Mouse (Mus musculus): ENCODE results near the gene Il1rl2. TPM values are rescaled to one million over a fixed set of nuclear protein-coding genes. Genes with fewer than 3 reads are reported as not detected.
A peak's percentile ranks its signal among the peaks of the same experiment; 100 is the strongest.

Il1rl2 gene
- polyA plus RNA-seq, 1 experiment = 0.22 TPM

- Histone ChIP-seq H3K36me3 (ENCODE audit: control insufficient read depth, insufficient read depth, low read length) (no peaks in the 10 kb centered on the region), H3K27me3 (ENCODE audit: control insufficient read depth, insufficient read depth, low read length) (no peaks in the 10 kb centered on the region; the same call in 1 of the 2 replicates), H3K4me3 (ENCODE audit: control insufficient read depth, low read depth, low read length) (peak overlapping the region; percentile 47), H3K4me1 (ENCODE audit: control insufficient read depth, insufficient read depth, low read length) (peaks cover 8% of the 10 kb centered on the region), H3K27ac (ENCODE audit: control insufficient read depth, insufficient read depth, low read depth, low read length) (no peak overlapping the region)
- TF ChIP-seq POLR2A (IDR thresholded peaks at IDR 0.05; ENCODE audit: control insufficient read depth, low read depth, low read length) (no peak), CTCF (IDR thresholded peaks at IDR 0.05; ENCODE audit: control insufficient read depth, insufficient read depth, insufficient replicate concordance, low read depth, low read length) (no peak)
These were observed 719 bp downstream of the Il1rl2 start for GRCm38 (mm10) chr1:40324955-40325702.

GRCm38 (mm10) chr1:40325711-40326327 is 1.4 kb downstream of the Il1rl2 start:
- H3K4me3 ChIP-seq (ENCODE audit: control insufficient read depth, low read depth, low read length) = peak overlapping the region; percentile 21
- H3K27ac ChIP-seq (ENCODE audit: control insufficient read depth, insufficient read depth, low read depth, low read length) = no peak overlapping the region
- H3K36me3 ChIP-seq (ENCODE audit: control insufficient read depth, insufficient read depth, low read length) = no peaks in the 10 kb centered on the region
- peaks cover 8% of the 10 kb centered on the region for H3K4me1 ChIP-seq (ENCODE audit: control insufficient read depth, insufficient read depth, low read length)
- H3K27me3 ChIP-seq (ENCODE audit: control insufficient read depth, insufficient read depth, low read length) = no peaks in the 10 kb centered on the region; the same call in 1 of the 2 replicates
- TF ChIP-seq CTCF (IDR thresholded peaks at IDR 0.05; ENCODE audit: control insufficient read depth, insufficient read depth, insufficient replicate concordance, low read depth, low read length) (no peak), POLR2A (IDR thresholded peaks at IDR 0.05; ENCODE audit: control insufficient read depth, low read depth, low read length) (no peak)

DNA sequence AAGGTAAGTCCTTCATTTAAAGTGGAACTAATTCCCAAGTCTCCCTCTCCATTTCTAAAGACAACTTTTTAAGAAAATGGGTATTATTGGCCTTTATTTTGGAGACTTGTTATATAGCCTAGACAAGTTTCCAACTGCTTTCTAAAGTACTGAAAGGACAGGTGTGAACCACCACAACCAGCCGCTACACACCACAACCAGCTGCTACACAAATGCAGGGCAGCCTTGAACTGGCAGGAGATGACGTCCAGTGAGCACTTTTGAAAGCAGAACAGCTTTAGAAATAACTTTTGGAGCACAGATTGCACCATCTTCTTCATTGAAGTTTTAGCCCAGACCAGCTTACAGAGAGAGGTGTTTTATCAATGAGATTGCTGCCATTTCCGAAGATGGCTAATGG is 3.2 kb downstream of the Il1rl2 start:
- Histone ChIP-seq H3K27me3 (ENCODE audit: control insufficient read depth, insufficient read depth, low read length) (no peaks in the 10 kb centered on the region; the same call in 1 of the 2 replicates), H3K4me3 (ENCODE audit: control insufficient read depth, low read depth, low read length) (no peak overlapping the region), H3K36me3 (ENCODE audit: control insufficient read depth, insufficient read depth, low read length) (no peaks in the 10 kb centered on the region), H3K4me1 (ENCODE audit: control insufficient read depth, insufficient read depth, low read length) (peaks cover 8% of the 10 kb centered on the region), H3K27ac (ENCODE audit: control insufficient read depth, insufficient read depth, low read depth, low read length) (no peak overlapping the region)
- no peak for TF ChIP-seq POLR2A (IDR thresholded peaks at IDR 0.05; ENCODE audit: control insufficient read depth, low read depth, low read length)
- TF ChIP-seq CTCF (IDR thresholded peaks at IDR 0.05; ENCODE audit: control insufficient read depth, insufficient read depth, insufficient replicate concordance, low read depth, low read length) = no peak

DNA sequence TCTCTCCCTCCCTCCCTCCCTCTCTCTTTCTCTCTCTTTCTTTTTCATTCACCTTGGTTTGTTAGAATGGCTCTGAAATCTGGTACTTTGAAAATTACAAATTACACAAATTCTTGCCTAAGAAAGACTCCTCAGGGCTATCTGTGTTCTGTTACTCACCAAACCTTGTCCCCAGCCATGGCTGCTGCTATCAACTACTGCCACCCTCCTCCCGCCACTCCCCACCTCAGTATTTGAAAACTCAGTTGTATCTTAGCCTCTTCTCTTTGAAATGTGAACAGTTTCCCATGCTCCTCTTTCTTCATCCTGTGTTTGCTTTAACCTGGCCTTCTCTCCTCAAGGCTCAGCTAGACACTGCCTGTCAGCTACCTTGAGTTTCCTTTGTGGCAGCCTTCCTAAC is 5.1 kb downstream of the Il1rl2 start:
- TF ChIP-seq POLR2A (IDR thresholded peaks at IDR 0.05; ENCODE audit: control insufficient read depth, low read depth, low read length) = no peak
- no peak for TF ChIP-seq CTCF (IDR thresholded peaks at IDR 0.05; ENCODE audit: control insufficient read depth, insufficient read depth, insufficient replicate concordance, low read depth, low read length)

GRCm38 (mm10) chr1:40330181-40330580 is 5.8 kb downstream of the Il1rl2 start:
- H3K4me3 ChIP-seq (ENCODE audit: control insufficient read depth, low read depth, low read length) = no peak overlapping the region
- TF ChIP-seq POLR2A (IDR thresholded peaks at IDR 0.05; ENCODE audit: control insufficient read depth, low read depth, low read length) (no peak), CTCF (IDR thresholded peaks at IDR 0.05; ENCODE audit: control insufficient read depth, insufficient read depth, insufficient replicate concordance, low read depth, low read length) (no peak)

More for the DNA sequence above, 5.1 kb downstream of the Il1rl2 start:
- H3K4me3 ChIP-seq (ENCODE audit: control insufficient read depth, low read depth, low read length) = no peak overlapping the region
- H3K27ac ChIP-seq (ENCODE audit: control insufficient read depth, insufficient read depth, low read depth, low read length) = no peak overlapping the region
- H3K4me1 ChIP-seq (ENCODE audit: control insufficient read depth, insufficient read depth, low read length) = peaks cover 8% of the 10 kb centered on the region
- H3K36me3 ChIP-seq (ENCODE audit: control insufficient read depth, insufficient read depth, low read length) = no peaks in the 10 kb centered on the region
- H3K27me3 ChIP-seq (ENCODE audit: control insufficient read depth, insufficient read depth, low read length) = no peaks in the 10 kb centered on the region; the same call in 1 of the 2 replicates

DNA sequence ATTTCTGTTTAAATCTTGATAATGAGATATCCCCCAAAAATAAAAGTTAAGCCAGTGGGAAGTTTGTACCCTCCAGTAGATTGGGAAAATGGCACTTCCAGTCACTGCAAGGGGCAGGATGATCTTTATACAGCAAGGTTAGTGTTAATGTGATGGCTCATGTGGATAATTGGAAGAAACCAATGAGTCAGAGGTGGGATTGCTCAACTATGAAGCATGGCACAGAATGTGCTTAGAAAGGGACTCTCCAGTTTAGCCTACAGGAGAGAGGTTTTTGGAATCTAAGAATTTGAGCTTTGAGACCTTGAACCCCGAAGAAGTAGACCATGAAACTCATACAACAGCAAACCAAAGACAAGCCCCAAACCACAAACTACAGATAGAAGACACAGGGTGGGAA is 14.9 kb downstream of the Il1rl2 start:
- H3K36me3 ChIP-seq (ENCODE audit: control insufficient read depth, insufficient read depth, low read length) = no peaks in the 10 kb centered on the region
- H3K4me3 ChIP-seq (ENCODE audit: control insufficient read depth, low read depth, low read length) = no peak overlapping the region
- H3K27ac ChIP-seq (ENCODE audit: control insufficient read depth, insufficient read depth, low read depth, low read length) = no peak overlapping the region
- H3K27me3 ChIP-seq (ENCODE audit: control insufficient read depth, insufficient read depth, low read length) = no peaks in the 10 kb centered on the region
- no peaks in the 10 kb centered on the region for H3K4me1 ChIP-seq (ENCODE audit: control insufficient read depth, insufficient read depth, low read length)
- no peak for TF ChIP-seq POLR2A (IDR thresholded peaks at IDR 0.05; ENCODE audit: control insufficient read depth, low read depth, low read length)
- TF ChIP-seq CTCF (IDR thresholded peaks at IDR 0.05; ENCODE audit: control insufficient read depth, insufficient read depth, insufficient replicate concordance, low read depth, low read length) = no peak

More at GRCm38 (mm10) chr1:40330181-40330580, 5.8 kb downstream of the Il1rl2 start:
- Histone ChIP-seq H3K36me3 (ENCODE audit: control insufficient read depth, insufficient read depth, low read length) (no peaks in the 10 kb centered on the region), H3K4me1 (ENCODE audit: control insufficient read depth, insufficient read depth, low read length) (peaks cover 8% of the 10 kb centered on the region), H3K27me3 (ENCODE audit: control insufficient read depth, insufficient read depth, low read length) (no peaks in the 10 kb centered on the region; the same call in 1 of the 2 replicates), H3K27ac (ENCODE audit: control insufficient read depth, insufficient read depth, low read depth, low read length) (no peak overlapping the region)

- H3K4me1 ChIP-seq (ENCODE audit: control insufficient read depth, insufficient read depth, low read length) = no peaks in the 10 kb centered on the region
- no peak overlapping the region for H3K27ac ChIP-seq (ENCODE audit: control insufficient read depth, insufficient read depth, low read depth, low read length)
- H3K27me3 ChIP-seq (ENCODE audit: control insufficient read depth, insufficient read depth, low read length) = no peaks in the 10 kb centered on the region
- H3K4me3 ChIP-seq (ENCODE audit: control insufficient read depth, low read depth, low read length) = no peak overlapping the region
- no peaks in the 10 kb centered on the region for H3K36me3 ChIP-seq (ENCODE audit: control insufficient read depth, insufficient read depth, low read length)
- TF ChIP-seq POLR2A (IDR thresholded peaks at IDR 0.05; ENCODE audit: control insufficient read depth, low read depth, low read length) (no peak), CTCF (IDR thresholded peaks at IDR 0.05; ENCODE audit: control insufficient read depth, insufficient read depth, insufficient replicate concordance, low read depth, low read length) (no peak)
These were observed 15.7 kb downstream of the Il1rl2 start for GRCm38 (mm10) chr1:40340102-40340501.
